Mouse (Mus musculus) limb, embryonic 13.5 days (tissue): ENCODE results near the gene Hist1h2be. TPM values are rescaled to one million over a fixed set of nuclear protein-coding genes. Genes with fewer than 3 reads are reported as not detected.
"Not testable (repeated sequence)": the region's sequence is repeated elsewhere in the genome, so short reads cannot be mapped to it uniquely, and the experiment has no call there.

ENCODE experiments used
- ATAC-seq: fragments of 200-750 bp; cut with Nextera tagmentation; 2 replicates; pipeline ENCODE4 v1.8.0; 2017; ENCODE audit warnings: low read depth, moderate number of reproducible peaks, moderate TSS enrichment; ENCODE audit not compliant: low FRiP score
- H3K27ac ChIP-seq: fragments of 300-500 bp; sonication (generic); 2 replicates; pipeline ENCODE4 v1.5.1; 2015; ENCODE audit warnings: inconsistent platforms, mild to moderate bottlenecking, moderate library complexity
- H3K27me3 ChIP-seq: fragments of 300-500 bp; sonication (generic); 2 replicates; pipeline ENCODE4 v1.6.1; 2015; ENCODE audit warnings: mild to moderate bottlenecking, inconsistent platforms
- H3K36me3 ChIP-seq: fragments of 300-500 bp; sonication (generic); 2 replicates; pipeline ENCODE4 v1.6.1; 2015; ENCODE audit warnings: inconsistent platforms, mild to moderate bottlenecking, moderate library complexity
- H3K4me1 ChIP-seq: fragments of 300-500 bp; sonication (generic); 2 replicates; pipeline ENCODE4 v1.6.1; 2015; ENCODE audit warnings: inconsistent platforms
- H3K4me2 ChIP-seq: fragments of 300-500 bp; sonication (generic); replicated peaks from 2 replicates; pipeline ENCODE4 v1.6.1; 2015; ENCODE audit warnings: inconsistent platforms, mild to moderate bottlenecking, moderate library complexity
- H3K4me3 ChIP-seq: fragments of 300-500 bp; sonication (generic); 2 replicates; pipeline ENCODE4 v1.5.1; 2015; ENCODE audit warnings: moderate library complexity, mild to moderate bottlenecking, inconsistent platforms
- H3K9ac ChIP-seq: fragments of 300-500 bp; sonication (generic); 2 replicates; pipeline ENCODE4 v1.6.1; 2015; ENCODE audit warnings: mild to moderate bottlenecking, inconsistent platforms
- H3K9me3 ChIP-seq: fragments of 300-500 bp; sonication (generic); 2 replicates; pipeline ENCODE4 v1.6.1; 2016; ENCODE audit warnings: inconsistent platforms
- WGBS: fragments of 180-500 bp; shearing (Covaris S2); methylation state at CpG from one replicate; pipeline ENCODE4 v1.1.7; 2015; 5-methylcytosine and 5-hydroxymethylcytosine counted together
- polyA plus RNA-seq: library from polyadenylated mRNA; unstranded; fragments of >200 nt; fragmentation: Nextera tagmentation; extraction: Ambion mirVana; gene quantifications from 2 replicates; pipeline ENCODE4 v1.2.1, GENCODE M21; 2015

The Hist1h2be gene
- polyA plus RNA-seq, 1 experiment from 2014 or later = 2.0 TPM

DNA sequence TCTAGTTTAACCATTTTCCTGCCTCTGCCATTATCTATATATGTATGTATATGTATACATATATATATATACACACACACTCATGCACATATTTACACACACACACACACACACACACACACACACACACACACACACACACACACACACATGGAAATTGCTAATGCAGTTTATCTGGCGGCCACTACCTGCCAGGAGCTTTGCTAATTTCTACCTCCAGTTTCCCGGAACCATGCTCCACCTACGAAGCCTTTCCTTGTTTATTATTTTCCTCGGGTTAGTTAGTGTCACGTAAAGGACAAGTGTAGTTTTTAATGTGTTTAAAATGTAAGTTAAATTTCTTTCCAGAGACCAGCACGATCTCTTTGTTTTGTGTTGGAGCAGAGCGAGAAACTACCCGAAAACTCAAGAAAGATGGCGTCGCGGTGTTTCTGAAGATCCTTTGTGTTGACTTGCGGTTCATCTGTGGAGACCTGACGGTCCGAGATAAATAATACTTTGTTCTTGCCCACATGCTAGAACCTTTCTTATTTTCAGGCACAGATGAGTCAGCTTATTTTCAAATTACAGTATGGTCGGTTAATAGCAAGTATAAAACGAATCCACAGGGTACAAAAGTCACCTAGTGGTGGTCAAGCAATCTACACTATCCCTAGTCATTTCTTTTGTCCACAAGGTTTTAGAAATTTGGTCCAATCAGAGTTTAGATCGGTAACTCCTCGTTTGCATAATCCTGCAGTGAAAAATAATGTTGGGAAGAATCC lies 58.0 kb downstream of the Hist1h2be start:
- no peaks in the 10 kb centered on the region for H3K9me3 ChIP-seq
- H3K4me3 ChIP-seq = peak overlapping the region; percentile 48
- H3K27me3 ChIP-seq = no peaks in the 10 kb centered on the region
- peak; percentile 68; the same call in 1 of the 2 replicates for ATAC-seq
- peak overlapping the region; percentile 96 for H3K27ac ChIP-seq
- H3K4me1 ChIP-seq = no peaks in the 10 kb centered on the region; the same call in 1 of the 2 replicates
- no peaks in the 10 kb centered on the region for H3K36me3 ChIP-seq
- WGBS = 5% methylated on average over 18 of the region's 18 CpGs
- H3K9ac ChIP-seq = peak overlapping the region; percentile 74
- H3K4me2 ChIP-seq = peak overlapping the region; percentile 69

DNA sequence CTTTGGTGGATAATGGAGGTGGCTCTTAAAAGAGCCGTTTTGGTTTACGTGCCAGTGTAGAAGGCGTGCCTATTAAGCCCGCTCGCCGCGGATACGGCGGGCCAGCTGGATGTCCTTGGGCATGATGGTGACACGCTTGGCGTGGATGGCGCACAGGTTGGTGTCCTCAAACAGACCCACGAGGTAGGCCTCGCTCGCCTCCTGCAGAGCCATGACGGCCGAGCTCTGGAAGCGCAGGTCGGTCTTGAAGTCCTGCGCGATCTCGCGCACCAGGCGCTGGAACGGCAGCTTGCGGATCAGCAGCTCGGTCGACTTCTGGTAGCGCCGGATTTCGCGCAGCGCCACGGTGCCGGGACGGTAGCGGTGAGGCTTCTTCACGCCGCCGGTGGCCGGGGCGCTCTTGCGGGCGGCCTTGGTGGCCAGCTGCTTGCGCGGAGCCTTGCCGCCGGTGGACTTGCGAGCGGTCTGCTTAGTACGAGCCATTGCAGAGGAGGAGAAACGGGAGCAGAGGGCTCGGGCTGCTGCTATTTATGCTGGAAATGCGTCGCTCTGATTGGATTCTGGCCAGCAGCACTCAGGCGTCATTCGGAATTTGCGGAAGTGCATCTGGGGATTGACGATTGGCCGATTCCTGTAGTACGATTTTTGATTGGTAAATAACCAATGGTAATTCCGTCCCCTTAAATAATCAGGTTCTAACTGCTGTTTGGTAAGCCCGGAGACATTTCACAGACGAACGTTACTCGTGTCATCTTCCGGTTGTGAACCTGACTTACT lies 58.9 kb downstream of the Hist1h2be start, which contains the start of gene Hist1h3e:
Gene Hist1h3e, minus strand, starts transcription at position 487 of the 777 bp plus-strand sequence.
- not testable (repeated sequence) for H3K4me1 ChIP-seq, H3K36me3 ChIP-seq, H3K9me3 ChIP-seq, H3K27me3 ChIP-seq
- peak; percentile 95 for ATAC-seq
- H3K4me3 ChIP-seq = peak within 1 kb of the TSS; percentile 48
- H3K27ac ChIP-seq = peak within 1 kb of the TSS; percentile 96
- under 1% methylated on average over 65 of the region's 67 CpGs for WGBS
- H3K9ac ChIP-seq = peak within 1 kb of the TSS; percentile 74
- H3K4me2 ChIP-seq = peak within 1 kb of the TSS; percentile 69

DNA sequence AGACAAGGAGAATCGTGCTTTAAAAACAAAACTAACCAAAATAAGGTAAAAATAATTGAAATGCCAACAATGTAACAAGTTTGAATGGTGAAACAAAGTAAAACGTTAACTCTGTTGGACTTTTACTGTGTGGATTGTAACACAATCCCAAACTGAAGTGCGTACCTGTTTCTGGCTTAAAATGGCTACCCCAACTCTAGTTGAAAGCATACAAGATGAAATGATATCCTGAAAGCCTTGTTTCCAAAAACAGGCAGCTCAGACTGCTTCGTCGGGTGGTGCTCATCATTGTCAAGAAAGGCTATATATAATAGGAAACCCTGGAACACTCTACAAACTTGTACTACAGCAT lies 59.4 kb downstream of the Hist1h2be start:
- Histone ChIP-seq H3K4me2 (peak overlapping the region; percentile 69), H3K27ac (peak overlapping the region; percentile 96), H3K4me3 (peak overlapping the region; percentile 48), H3K9ac (peak overlapping the region; percentile 74)
- not testable (repeated sequence) for H3K36me3 ChIP-seq, ATAC-seq, H3K27me3 ChIP-seq, H3K9me3 ChIP-seq, H3K4me1 ChIP-seq
- WGBS = 0% methylated on average over 2 of the region's 5 CpGs

DNA sequence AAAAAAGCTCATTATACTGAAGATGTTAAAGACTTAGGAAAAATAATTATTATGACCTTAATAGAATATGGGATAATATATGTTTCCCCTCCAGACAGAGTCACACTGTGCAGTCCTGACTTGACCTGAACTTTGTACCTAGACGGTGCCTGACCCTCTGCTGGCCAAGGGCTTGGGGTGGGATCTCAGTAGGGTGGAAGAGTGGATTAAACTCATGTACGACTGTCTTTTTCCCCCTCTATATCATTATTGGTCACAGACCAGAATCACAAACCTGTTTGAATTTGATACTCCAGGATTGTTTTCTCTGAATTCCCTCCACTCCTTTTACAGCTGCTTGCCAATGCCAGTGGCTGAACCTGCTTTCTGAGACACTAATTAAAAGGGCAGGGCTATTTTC lies 60.2 kb downstream of the Hist1h2be start:
- ATAC-seq, H3K9me3 ChIP-seq, H3K4me1 ChIP-seq, H3K9ac ChIP-seq, H3K27me3 ChIP-seq, H3K36me3 ChIP-seq: not testable (repeated sequence)
- Histone ChIP-seq H3K4me2 (peak overlapping the region; percentile 48), H3K4me3 (peak overlapping the region; percentile 12), H3K27ac (peak overlapping the region; percentile 52; the same call in 1 of the 2 replicates)
- WGBS = 29% methylated on average over 2 of the region's 2 CpGs

DNA sequence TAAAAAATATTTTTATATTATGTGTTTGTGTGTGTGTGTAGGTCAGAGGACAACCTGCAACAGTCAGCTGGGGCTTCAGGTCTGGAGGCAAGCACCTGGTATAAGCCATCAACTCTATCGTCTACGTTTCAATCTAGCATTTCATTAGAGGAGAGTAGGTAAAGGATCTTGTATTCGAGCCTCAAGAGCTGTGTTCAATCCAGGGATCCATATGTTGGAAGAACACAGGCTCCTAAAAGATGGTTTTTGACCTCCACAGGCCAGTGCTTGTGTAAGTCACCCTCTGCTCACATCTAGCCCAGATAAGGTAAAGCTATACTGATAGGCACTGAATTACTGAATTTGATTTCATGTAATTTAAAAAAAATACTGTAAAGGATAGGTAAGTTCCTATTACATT lies 64.0 kb downstream of the Hist1h2be start:
- peak overlapping the region; percentile 29 for H3K27ac ChIP-seq
- H3K9me3 ChIP-seq = no peaks in the 10 kb centered on the region
- H3K9ac ChIP-seq = no peak overlapping the region
- H3K4me3 ChIP-seq = no peak overlapping the region
- WGBS = 72% methylated on average over 3 of the region's 3 CpGs
- no peaks in the 10 kb centered on the region for H3K36me3 ChIP-seq
- peaks cover 12% of the 10 kb centered on the region for H3K4me1 ChIP-seq
- peak overlapping the region; percentile 89 for H3K4me2 ChIP-seq
- no peak for ATAC-seq
- no peaks in the 10 kb centered on the region for H3K27me3 ChIP-seq

DNA sequence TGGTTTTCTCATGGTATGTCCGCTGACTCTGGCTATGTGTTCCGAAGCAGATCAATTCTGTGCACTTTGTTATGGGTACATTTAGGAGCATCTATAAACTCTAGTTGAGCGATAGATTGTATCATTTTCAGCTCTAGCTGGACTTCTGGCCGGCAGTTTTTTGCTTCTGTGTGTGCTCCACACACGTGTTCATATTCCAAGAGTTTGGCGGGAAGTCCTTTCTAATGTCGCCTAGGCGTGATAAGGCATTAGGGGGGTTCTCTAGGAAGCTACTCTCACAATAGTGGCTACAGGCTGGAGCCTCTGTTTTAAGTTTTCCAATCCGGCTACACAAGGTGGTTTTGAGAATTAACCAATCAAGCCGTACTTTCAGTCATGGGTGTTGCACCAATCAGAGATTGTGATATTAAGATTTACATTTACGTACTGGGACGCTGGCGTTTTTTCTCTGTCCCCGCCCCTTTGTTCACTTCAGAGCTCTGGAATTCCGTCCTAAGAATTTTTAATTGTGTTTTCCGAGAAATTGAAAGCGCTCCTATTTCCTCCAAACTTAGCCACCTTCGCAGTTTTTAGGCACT lies 65.0 kb downstream of the Hist1h2be start:
- no peaks in the 10 kb centered on the region for H3K27me3 ChIP-seq
- peak overlapping the region; percentile 89 for H3K4me2 ChIP-seq
- ATAC-seq = peak; percentile 79
- H3K4me3 ChIP-seq = peak overlapping the region; percentile 61
- H3K9ac ChIP-seq = peak overlapping the region; percentile 85
- under 1% methylated on average over 18 of the region's 18 CpGs for WGBS
- H3K36me3 ChIP-seq = no peaks in the 10 kb centered on the region
- H3K27ac ChIP-seq = peak overlapping the region; percentile 99
- peaks cover 13% of the 10 kb centered on the region for H3K4me1 ChIP-seq
- H3K9me3 ChIP-seq = no peaks in the 10 kb centered on the region

DNA sequence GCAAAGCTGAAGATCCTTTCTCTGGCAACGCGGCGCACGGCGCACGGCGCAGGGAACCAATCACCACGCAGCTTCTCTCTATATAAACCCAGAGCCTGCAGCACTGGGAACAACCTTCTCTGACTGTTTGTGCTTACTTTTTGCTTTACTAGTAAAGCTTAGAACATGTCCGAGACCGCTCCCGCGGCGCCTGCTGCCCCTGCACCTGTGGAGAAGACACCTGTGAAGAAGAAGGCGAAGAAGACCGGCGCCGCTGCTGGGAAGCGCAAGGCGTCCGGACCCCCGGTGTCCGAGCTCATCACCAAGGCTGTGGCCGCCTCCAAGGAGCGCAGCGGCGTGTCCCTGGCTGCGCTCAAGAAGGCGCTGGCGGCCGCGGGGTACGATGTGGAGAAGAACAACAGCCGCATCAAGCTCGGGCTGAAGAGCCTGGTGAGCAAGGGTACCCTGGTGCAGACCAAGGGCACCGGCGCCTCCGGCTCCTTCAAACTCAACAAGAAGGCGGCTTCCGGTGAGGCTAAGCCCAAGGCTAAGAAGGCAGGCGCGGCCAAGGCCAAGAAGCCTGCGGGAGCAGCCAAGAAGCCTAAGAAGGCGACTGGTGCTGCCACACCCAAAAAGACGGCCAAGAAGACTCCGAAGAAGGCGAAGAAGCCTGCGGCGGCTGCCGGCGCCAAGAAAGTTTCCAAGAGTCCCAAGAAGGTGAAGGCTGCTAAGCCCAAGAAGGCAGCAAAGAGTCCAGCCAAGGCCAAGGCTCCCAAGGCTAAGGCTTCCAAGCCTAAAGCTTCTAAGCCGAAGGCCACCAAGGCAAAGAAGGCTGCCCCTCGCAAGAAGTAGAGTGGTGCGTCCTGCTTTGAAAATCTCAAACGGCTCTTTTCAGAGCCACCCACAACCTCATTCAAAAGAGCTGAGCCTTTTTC lies 65.7 kb downstream of the Hist1h2be start:
- WGBS = under 1% methylated on average over 54 of the region's 54 CpGs
- Histone ChIP-seq H3K36me3 (no peaks in the 10 kb centered on the region), H3K27ac (peak overlapping the region; percentile 99), H3K4me3 (peak overlapping the region; percentile 61), H3K4me2 (peak overlapping the region; percentile 89), H3K9ac (peak overlapping the region; percentile 85), H3K27me3 (no peaks in the 10 kb centered on the region), H3K9me3 (no peaks in the 10 kb centered on the region), H3K4me1 (peaks cover 19% of the 10 kb centered on the region)
- ATAC-seq = peak; percentile 91

DNA sequence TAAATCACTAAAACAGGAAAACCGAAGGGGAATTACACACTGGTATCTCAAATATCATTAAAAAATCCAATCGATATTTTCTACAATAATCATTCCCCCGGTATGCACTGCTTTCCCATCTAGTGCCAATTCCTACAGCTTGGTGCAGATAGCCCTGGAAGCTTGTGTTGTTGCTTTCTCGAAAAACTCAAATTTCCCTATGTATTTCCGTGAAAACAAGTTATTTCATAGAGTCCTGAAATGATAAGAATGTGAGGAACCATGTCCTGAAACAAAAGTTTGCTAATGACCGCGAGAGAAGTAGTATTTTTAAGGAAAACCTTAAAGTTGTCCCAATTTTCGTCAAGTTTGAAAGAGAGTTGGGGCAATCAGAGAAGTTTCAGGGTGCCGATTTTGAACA lies 66.5 kb downstream of the Hist1h2be start:
- Histone ChIP-seq H3K9ac (peak overlapping the region; percentile 85), H3K4me3 (peak overlapping the region; percentile 61), H3K27ac (peak overlapping the region; percentile 99), H3K9me3 (no peaks in the 10 kb centered on the region), H3K27me3 (no peaks in the 10 kb centered on the region), H3K36me3 (no peaks in the 10 kb centered on the region), H3K4me1 (peaks cover 19% of the 10 kb centered on the region), H3K4me2 (peak overlapping the region; percentile 89)
- ATAC-seq = no peak
- WGBS = 20% methylated on average over 9 of the region's 9 CpGs

DNA sequence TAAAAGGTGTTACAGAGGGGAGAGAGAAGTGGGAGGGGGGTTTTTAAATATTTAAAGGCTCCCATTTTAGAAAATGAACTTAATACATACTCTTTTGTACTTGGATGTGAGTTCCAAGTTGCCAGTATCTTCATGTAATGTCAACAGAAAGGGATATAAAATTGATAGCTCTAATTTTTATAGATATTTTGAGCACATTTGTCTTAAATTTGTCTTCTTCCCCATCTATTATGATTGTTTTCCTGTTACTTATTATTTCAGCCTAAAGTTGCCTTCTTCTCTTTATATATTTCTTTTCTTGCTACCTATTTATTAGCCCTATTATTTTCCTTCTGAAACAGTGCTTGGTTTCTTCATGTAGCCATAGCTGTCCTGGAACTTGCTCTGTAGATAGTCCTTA lies 68.0 kb downstream of the Hist1h2be start, which contains the start of gene Hist1h1d:
Gene Hist1h1d, plus strand, starts transcription at position 301 of the 400 bp plus-strand sequence.
- peaks cover 19% of the 10 kb centered on the region for H3K4me1 ChIP-seq
- H3K4me3 ChIP-seq = 0 out of 2 replicates have a peak within 1 kb of the TSS, but pooled peaks have one; percentile 49
- H3K9ac ChIP-seq = 0 out of 2 replicates have a peak within 1 kb of the TSS, but pooled peaks have one; percentile 31
- H3K4me2 ChIP-seq = peak within 1 kb of the TSS; percentile 89
- ATAC-seq = no peak
- no peaks in the 10 kb centered on the region for H3K36me3 ChIP-seq
- peak within 1 kb of the TSS; percentile 99 for H3K27ac ChIP-seq
- H3K9me3 ChIP-seq = no peaks in the 10 kb centered on the region
- H3K27me3 ChIP-seq = no peaks in the 10 kb centered on the region

DNA sequence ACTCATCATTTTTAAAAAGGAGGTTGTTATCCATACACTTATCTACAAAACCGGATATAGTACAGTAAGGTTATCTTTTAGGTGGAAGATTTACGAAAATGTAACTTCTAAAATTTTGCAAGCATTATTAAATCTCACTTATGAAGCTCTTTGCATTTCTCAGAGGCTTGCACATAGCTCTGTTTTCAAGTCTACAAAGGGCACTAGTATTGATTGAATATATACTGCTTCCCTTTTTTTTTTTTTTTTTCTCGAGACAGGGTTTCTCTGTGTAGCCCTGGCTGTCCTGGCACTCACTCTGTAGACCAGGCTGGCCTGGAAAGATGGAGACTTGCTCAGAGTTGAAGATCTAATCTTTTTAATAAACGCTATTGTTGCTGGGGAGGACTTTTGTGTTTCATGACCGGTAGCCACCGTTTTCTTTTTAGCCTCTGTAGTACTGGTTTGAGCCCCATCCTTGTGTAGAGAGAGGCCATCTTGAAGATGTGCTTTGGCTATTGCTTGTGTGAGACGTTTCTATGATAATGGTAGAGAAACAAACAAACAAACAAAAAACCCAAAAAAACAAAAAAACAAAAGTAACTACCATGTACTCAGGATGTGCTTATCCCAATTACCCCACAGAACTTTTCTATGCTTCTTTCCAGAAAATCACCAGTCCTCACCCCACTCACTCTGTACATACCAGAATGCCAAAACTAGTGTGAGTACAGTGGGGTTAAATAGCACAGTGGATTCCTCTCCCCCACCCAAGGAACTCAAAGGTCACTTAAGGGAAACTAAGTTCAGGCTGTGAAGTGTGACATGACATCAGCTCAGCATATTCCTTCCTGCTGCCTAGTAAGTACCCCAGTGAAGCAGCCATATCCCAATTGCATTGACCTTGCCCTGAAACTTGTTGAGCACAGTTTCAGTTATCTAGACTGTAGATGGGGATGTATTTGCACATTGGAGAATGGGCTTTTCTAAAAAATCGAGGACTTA lies 68.7 kb downstream of the Hist1h2be start:
- Histone ChIP-seq H3K9ac (0 out of 2 replicates have a peak overlapping the region, but pooled peaks have one; percentile 31), H3K27ac (peak overlapping the region; percentile 94), H3K36me3 (no peaks in the 10 kb centered on the region), H3K9me3 (no peaks in the 10 kb centered on the region), H3K27me3 (no peaks in the 10 kb centered on the region), H3K4me2 (peak overlapping the region; percentile 68), H3K4me1 (peaks cover 19% of the 10 kb centered on the region), H3K4me3 (peak overlapping the region; percentile 49)
- ATAC-seq = no peak
- WGBS = 60% methylated on average over 8 of the region's 8 CpGs
